Mouse (Mus musculus) MEL (cell line): ENCODE measurements at regions not wholly inside any gene's neighbourhood (a gene's known extent, or its start where the extent isn't known, plus 50 kb on each side); places are given as distances from the start of the nearest gene placed in this dataset.

Source experiments
- DNase-seq: peaks from one replicate; pipeline ENCODE4 v3.0.0; 2011; ENCODE audit warnings: low read depth, low spot score
- H3K27ac ChIP-seq: 2 replicates; pipeline ENCODE4 v1.5.1; 2012; ENCODE audit warnings: low read depth, mild to moderate bottlenecking, control low read depth, low read length, moderate library complexity; ENCODE audit not compliant: control insufficient read depth
- H3K27me3 ChIP-seq, 2 experiments: fragments of 150-350 bp in 1 of 2; sonication (generic) in 1 of 2; 2 replicates each; pipeline ENCODE4 v1.6.1; 2012; ENCODE audit warnings: low read length in 2 of 2, mild to moderate bottlenecking in 2 of 2, improper control_type of control experiment in 1 of 2, moderate library complexity in 1 of 2; ENCODE audit not compliant: insufficient read depth in 2 of 2, control insufficient read depth in 1 of 2
- H3K36me3 ChIP-seq, 2 experiments: 2 replicates each; pipeline ENCODE4 v1.6.1; 2012 to 2014; ENCODE audit warnings: low read length in 2 of 2, improper control_type of control experiment in 1 of 2, inconsistent platforms in 1 of 2, mild to moderate bottlenecking in 1 of 2; ENCODE audit not compliant: insufficient read depth in 2 of 2, control insufficient read depth in 1 of 2
- H3K4me1 ChIP-seq, 2 experiments: fragments of 150-350 bp in 1 of 2; sonication (generic) in 1 of 2; 2 replicates each; pipeline ENCODE4 v1.6.1; 2012; ENCODE audit warnings: low read length in 2 of 2, improper control_type of control experiment in 1 of 2, mild to moderate bottlenecking in 1 of 2; ENCODE audit not compliant: insufficient read depth in 2 of 2, control insufficient read depth in 1 of 2
- H3K4me3 ChIP-seq, 2 experiments: fragments of 150-350 bp in 1 of 2; sonication (generic) in 1 of 2; 2 replicates each; pipeline ENCODE4 v1.5.1; 2012; ENCODE audit warnings: low read depth in 2 of 2, low read length in 2 of 2, mild to moderate bottlenecking in 2 of 2, moderate library complexity in 2 of 2, control low read depth in 1 of 2, improper control_type of control experiment in 1 of 2; ENCODE audit not compliant: control insufficient read depth in 1 of 2, insufficient read depth in 1 of 2
- H3K79me2 ChIP-seq: 2 replicates; pipeline ENCODE4 v1.6.1; 2012; ENCODE audit warnings: mild to moderate bottlenecking, low read length, moderate library complexity; ENCODE audit not compliant: control insufficient read depth, poor library complexity, insufficient read depth
- H3K9ac ChIP-seq: 2 replicates; pipeline ENCODE4 v1.6.1; 2012; ENCODE audit warnings: low read depth, mild to moderate bottlenecking, control low read depth, low read length, moderate library complexity; ENCODE audit not compliant: control insufficient read depth, poor library complexity, severe bottlenecking
- H3K9me3 ChIP-seq: fragments of 150-350 bp; sonication (generic); replicated peaks from 2 replicates; pipeline ENCODE4 v1.6.1; 2012; ENCODE audit warnings: mild to moderate bottlenecking, low read length, improper control_type of control experiment, moderate library complexity; ENCODE audit not compliant: insufficient read depth
- CHD1 ChIP-seq: IDR thresholded peaks from 2 replicates; pipeline ENCODE4 v1.6.1; 2012; ENCODE audit warnings: low read depth, mild to moderate bottlenecking, inconsistent platforms, low read length, improper control_type of control experiment
- CHD2 ChIP-seq: IDR thresholded peaks from 2 replicates; pipeline ENCODE4 v1.6.1; 2011; ENCODE audit warnings: low read length, improper control_type of control experiment
- ELF1 ChIP-seq: IDR thresholded peaks from 2 replicates; pipeline ENCODE4 v1.6.1; 2014; ENCODE audit warnings: low read depth, mild to moderate bottlenecking, inconsistent platforms, low read length, improper control_type of control experiment, moderate library complexity
- EP300 ChIP-seq, 2 experiments: IDR thresholded peaks; 2 replicates each; pipeline ENCODE4 v1.6.1; 2011; ENCODE audit warnings: improper control_type of control experiment in 2 of 2, low read length in 2 of 2, low read depth in 1 of 2, mild to moderate bottlenecking in 1 of 2
- ETS1 ChIP-seq: IDR thresholded peaks from 2 replicates; pipeline ENCODE4 v1.6.1; 2012; ENCODE audit warnings: low read depth, mild to moderate bottlenecking, inconsistent platforms, low read length, improper control_type of control experiment, moderate library complexity
- GABPA ChIP-seq: IDR thresholded peaks from 2 replicates; pipeline ENCODE4 v1.6.1; 2012; ENCODE audit warnings: low read depth, mild to moderate bottlenecking, inconsistent platforms, low read length, improper control_type of control experiment, moderate library complexity
- JUND ChIP-seq: IDR thresholded peaks from 2 replicates; pipeline ENCODE4 v1.6.1; 2011; ENCODE audit warnings: low read depth, mild to moderate bottlenecking, improper control_type of control experiment, low read length
- KAT2A ChIP-seq: conservative IDR thresholded peaks from 2 replicates; pipeline ENCODE4 v1.6.1; 2012; ENCODE audit warnings: low read depth, low read length, improper control_type of control experiment, inconsistent platforms
- MAZ ChIP-seq: IDR thresholded peaks from 2 replicates; pipeline ENCODE4 v1.6.1; 2012; ENCODE audit warnings: low read depth, mild to moderate bottlenecking, inconsistent platforms, low read length, improper control_type of control experiment
- MEF2A ChIP-seq: IDR thresholded peaks from 2 replicates; pipeline ENCODE4 v1.6.1; 2014; ENCODE audit warnings: low read depth, mild to moderate bottlenecking, inconsistent platforms, low read length, improper control_type of control experiment; ENCODE audit not compliant: poor library complexity, insufficient replicate concordance, severe bottlenecking; ENCODE audit errors: extremely low read depth
- MXI1 ChIP-seq: IDR thresholded peaks from 2 replicates; pipeline ENCODE4 v1.6.1; 2011; ENCODE audit warnings: mild to moderate bottlenecking, low read depth, low read length, improper control_type of control experiment
- MYC ChIP-seq: IDR thresholded peaks from 2 replicates; pipeline ENCODE4 v1.6.1; 2011; ENCODE audit warnings: low read depth, mild to moderate bottlenecking, low read length, improper control_type of control experiment, moderate library complexity
- NELFE ChIP-seq: IDR thresholded peaks from 2 replicates; pipeline ENCODE4 v1.6.1; 2011; ENCODE audit warnings: low read depth, low read length, improper control_type of control experiment
- NRF1 ChIP-seq: IDR thresholded peaks from 2 replicates; pipeline ENCODE4 v1.6.1; 2014; ENCODE audit warnings: low read depth, mild to moderate bottlenecking, inconsistent platforms, low read length, improper control_type of control experiment, moderate library complexity; ENCODE audit not compliant: poor library complexity, insufficient read depth, severe bottlenecking
- POLR2A ChIP-seq, 2 experiments: IDR thresholded peaks; 2 replicates each; pipeline ENCODE4 v1.6.1; 2011 to 2012; ENCODE audit warnings: low read length in 2 of 2, mild to moderate bottlenecking in 2 of 2, control low read depth in 1 of 2, improper control_type of control experiment in 1 of 2, low read depth in 1 of 2, moderate library complexity in 1 of 2; ENCODE audit not compliant: control insufficient read depth in 1 of 2, insufficient read depth in 1 of 2, poor library complexity in 1 of 2
- RCOR1 ChIP-seq: IDR thresholded peaks from 2 replicates; pipeline ENCODE4 v1.6.1; 2012; ENCODE audit warnings: low read depth, mild to moderate bottlenecking, inconsistent platforms, low read length, improper control_type of control experiment
- SIN3A ChIP-seq: IDR thresholded peaks from 2 replicates; pipeline ENCODE4 v1.6.1; 2012; ENCODE audit warnings: low read length, improper control_type of control experiment, inconsistent platforms
- SMC3 ChIP-seq: IDR thresholded peaks from 2 replicates; pipeline ENCODE4 v1.6.1; 2011; ENCODE audit warnings: low read depth, low read length, improper control_type of control experiment
- TAL1 ChIP-seq: IDR thresholded peaks from 2 replicates; pipeline ENCODE4 v1.6.1; 2012; ENCODE audit warnings: mild to moderate bottlenecking, inconsistent platforms, low read length, moderate library complexity, mixed read lengths
- UBTF ChIP-seq: IDR thresholded peaks from 2 replicates; pipeline ENCODE4 v1.6.1; 2012; ENCODE audit warnings: low read depth, mild to moderate bottlenecking, inconsistent platforms, low read length, improper control_type of control experiment, moderate library complexity, borderline replicate concordance; ENCODE audit not compliant: insufficient read depth
- ZC3H11A ChIP-seq: IDR thresholded peaks from 2 replicates; pipeline ENCODE4 v1.6.1; 2012; ENCODE audit warnings: low read depth, mild to moderate bottlenecking, inconsistent platforms, low read length, improper control_type of control experiment
- ZKSCAN1 ChIP-seq: IDR thresholded peaks from 2 replicates; pipeline ENCODE4 v1.6.1; 2012; ENCODE audit warnings: low read depth, mild to moderate bottlenecking, inconsistent platforms, low read length, improper control_type of control experiment, moderate library complexity
- ZMIZ1 ChIP-seq: IDR thresholded peaks from 2 replicates; pipeline ENCODE4 v1.6.1; 2012; ENCODE audit warnings: low read depth, mild to moderate bottlenecking, inconsistent platforms, low read length, improper control_type of control experiment, moderate library complexity

DNA sequence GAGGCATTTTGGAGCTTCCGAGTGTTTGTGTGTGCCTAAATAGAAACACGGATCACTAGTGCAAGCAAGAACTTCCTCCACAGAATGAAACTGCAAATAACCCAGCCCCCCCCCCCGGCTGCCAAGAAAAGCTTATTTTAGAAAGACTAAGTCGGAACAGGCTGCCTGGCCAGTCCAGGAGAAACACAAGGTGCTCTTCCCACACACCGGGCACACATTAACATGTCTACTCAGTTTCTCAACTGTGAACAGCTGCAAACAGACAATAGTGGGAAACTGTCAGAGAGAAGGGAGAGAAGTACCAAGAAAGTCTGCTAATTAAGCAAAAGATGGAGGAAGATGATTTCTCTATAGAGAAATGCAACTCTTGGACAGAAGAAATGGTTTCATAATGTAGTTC lies 267.3 kb upstream of the Zbtb20 start:
- Histone ChIP-seq H3K79me2 (no peaks in the 10 kb centered on the region), H3K27me3 (no peaks in the 10 kb centered on the region), H3K4me3 (no peak overlapping the region), H3K36me3 (no peaks in the 10 kb centered on the region), H3K9ac (no peak overlapping the region), H3K9me3 (no peaks in the 10 kb centered on the region), H3K4me1 (no peaks in the 10 kb centered on the region), H3K27ac (no peak overlapping the region)
- TF ChIP-seq JUND (no peak), CHD2 (no peak), ELF1 (no peak), CHD1 (no peak), ETS1 (no peak)
- DNase-seq = no peak

DNA sequence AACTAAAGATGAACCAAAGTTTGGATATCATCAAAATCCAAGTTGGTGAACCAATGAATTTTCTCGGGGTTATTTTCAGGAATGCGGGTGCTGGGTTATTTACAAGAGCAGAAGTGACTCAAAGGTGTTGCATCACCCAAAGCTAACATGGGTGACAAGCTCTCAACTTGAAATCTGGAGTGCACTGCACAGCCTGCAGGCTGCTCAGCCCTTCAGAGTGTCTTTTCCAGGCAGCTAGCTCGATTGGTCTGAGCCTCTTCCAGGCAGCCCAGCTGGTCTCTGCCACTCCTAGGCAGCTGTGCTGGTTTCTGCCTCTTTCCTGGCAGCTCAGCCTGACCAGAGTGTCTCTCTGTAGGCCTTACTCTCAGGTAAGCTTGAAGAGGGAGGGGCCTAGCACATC lies 251.9 kb upstream of the Gap43 start:
- no peak overlapping the region for H3K9ac ChIP-seq
- no peak for TF ChIP-seq MEF2A
- TF ChIP-seq MYC = no peak
- TF ChIP-seq ZKSCAN1 = no peak
- TF ChIP-seq GABPA = no peak
- no peak for TF ChIP-seq RCOR1
- no peak for TF ChIP-seq KAT2A
- TF ChIP-seq TAL1 = no peak
- no peak for TF ChIP-seq ZC3H11A
- no peak for TF ChIP-seq NELFE
- TF ChIP-seq EP300 (IDR thresholded peaks at IDR 0.05; ENCODE audit: low read depth in 1 of 2, low read length in 2 of 2) = no peak
- no peak for TF ChIP-seq UBTF
- TF ChIP-seq ZMIZ1 = no peak
- TF ChIP-seq POLR2A (IDR thresholded peaks at IDR 0.05; ENCODE audit: control insufficient read depth in 1 of 2, insufficient read depth in 1 of 2, low read depth in 1 of 2, low read length in 2 of 2, poor library complexity in 1 of 2) = no peak
- TF ChIP-seq SIN3A = no peak
- TF ChIP-seq SMC3 = no peak
- TF ChIP-seq JUND = no peak
- no peak for TF ChIP-seq NRF1
- no peak for TF ChIP-seq MXI1
- TF ChIP-seq CHD2 = no peak
- TF ChIP-seq MAZ = no peak
- no peak overlapping the region for H3K4me3 ChIP-seq
- H3K79me2 ChIP-seq = no peaks in the 10 kb centered on the region
- H3K4me1 ChIP-seq = no peaks in the 10 kb centered on the region
- no peaks in the 10 kb centered on the region for H3K9me3 ChIP-seq
- no peaks in the 10 kb centered on the region for H3K36me3 ChIP-seq
- DNase-seq = no peak
- no peak overlapping the region for H3K27ac ChIP-seq
- no peaks in the 10 kb centered on the region for H3K27me3 ChIP-seq
